Mouse (Mus musculus) naive thymus-derived CD4-positive, alpha-beta T cell, adult 2 months (primary cell): ENCODE data around the gene Mif.

Source experiments
- DNase-seq: peaks from one replicate; pipeline ENCODE4 v3.0.0-alpha.2; 2011; ENCODE audit warnings: low read depth

Mif gene

GRCm38 (mm10) chr10:75835761-75836531, 24.1 kb downstream of the Mif start:
- peak; percentile 83 for DNase-seq

GRCm38 (mm10) chr10:75835307-75835706, 24.7 kb downstream of the Mif start:
- DNase-seq: peak; percentile 85

DNA sequence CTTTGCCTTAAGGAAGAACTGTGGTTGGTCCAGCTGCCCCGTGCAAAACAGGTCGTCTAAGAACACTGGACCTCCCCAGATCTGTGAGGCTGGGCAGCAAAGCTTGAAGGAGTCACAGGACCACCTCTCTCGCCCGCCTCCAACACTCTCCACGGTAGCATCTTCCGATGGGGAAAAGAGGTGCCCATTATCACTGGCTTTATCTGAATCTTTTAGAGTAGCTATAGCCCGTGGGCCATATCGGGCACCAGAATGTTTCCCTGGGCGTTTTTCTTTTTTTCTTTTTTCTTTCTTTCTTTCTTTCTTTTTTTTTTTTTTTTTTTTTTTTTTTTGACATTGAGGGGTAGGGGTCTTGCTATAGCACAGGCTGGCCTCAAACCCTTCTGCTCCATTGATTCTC, 25.3 kb downstream of the Mif start:
- DNase-seq: no peak

- peak; percentile 74 for DNase-seq
Measured at GRCm38 (mm10) chr10:75834250-75834649, 25.8 kb downstream of the Mif start.

- DNase-seq: no peak
Measured at GRCm38 (mm10) chr10:75833456-75834080, 26.5 kb downstream of the Mif start.

- peak; percentile 83 for DNase-seq
Measured at GRCm38 (mm10) chr10:75832272-75832895, 27.7 kb downstream of the Mif start.

GRCm38 (mm10) chr10:75830275-75830670, 29.8 kb downstream of the Mif start:
- DNase-seq: no peak

GRCm38 (mm10) chr10:75829529-75830274, 30.3 kb downstream of the Mif start:
- no peak for DNase-seq

DNA sequence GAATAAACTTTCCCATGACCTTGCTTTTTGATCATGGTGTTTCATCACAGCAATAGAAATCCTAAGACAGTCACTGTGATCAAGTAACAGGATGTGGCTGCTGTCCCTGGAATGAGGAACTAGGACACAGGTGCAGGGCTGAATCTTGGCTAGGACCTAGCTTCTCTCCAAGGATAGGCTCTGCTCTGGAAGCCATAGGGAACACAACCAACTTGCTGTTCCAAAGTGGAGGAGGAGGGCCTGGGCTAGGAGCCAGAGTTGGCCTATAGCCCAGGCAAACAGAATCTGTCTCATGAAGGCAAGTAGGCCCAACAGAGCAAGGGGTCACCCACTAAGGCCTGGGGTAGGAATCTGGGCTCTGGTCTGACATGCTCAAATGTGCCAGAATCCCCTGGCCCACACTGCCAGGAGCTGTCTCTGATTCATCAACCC, 31.5 kb downstream of the Mif start:
- DNase-seq: no peak

DNA sequence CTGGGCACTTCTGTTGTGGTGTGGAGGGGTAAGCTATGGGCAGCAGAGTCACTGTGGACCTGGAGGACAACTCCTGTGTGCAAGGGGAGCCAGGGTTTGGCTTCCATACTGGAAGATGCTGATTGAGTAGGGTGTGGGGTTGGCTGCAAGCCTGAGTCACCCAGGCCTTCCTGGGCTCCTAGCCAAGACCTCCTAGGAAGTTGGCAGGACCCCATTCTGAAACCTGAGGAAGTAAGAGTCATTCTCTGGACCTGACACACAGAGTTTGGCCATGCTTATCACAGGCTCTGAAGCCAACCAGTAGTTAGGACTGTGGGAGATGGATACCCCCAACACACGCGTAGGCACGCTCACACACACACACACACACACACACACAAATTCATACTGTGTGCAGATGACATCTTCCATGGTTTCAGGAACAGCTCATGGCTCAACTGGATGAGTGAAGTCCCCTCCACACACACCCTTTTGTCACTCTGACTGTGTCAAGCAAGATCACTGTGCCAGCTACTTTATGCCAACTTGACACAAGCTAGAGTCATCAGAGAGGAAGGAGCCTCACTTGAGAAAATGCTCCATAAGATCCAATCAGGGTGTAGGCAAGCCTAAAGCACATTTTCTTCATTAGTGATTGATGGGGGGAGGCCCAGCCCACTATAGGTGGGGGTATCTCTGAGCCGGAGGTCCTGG, 32.2 kb downstream of the Mif start:
- no peak for DNase-seq

DNA sequence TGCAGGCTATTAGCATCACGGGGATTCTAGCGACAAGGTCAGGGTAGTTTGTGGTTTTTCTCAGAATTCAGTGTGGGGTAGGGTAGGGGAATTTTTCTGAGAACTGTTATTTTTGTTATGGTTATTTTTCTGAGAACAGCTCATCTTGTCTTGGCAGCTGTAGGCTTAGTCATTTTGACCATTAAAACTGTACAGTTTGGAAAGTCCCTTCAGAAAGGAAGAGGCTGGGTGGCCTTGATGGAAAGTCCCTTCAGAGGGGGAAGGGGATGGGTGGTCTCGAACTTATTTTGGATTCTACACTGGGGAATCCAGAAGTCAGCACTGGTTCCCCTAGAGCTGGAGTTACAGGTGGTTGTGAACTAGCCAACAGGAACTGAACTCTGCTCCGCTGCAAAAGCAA, 35.5 kb downstream of the Mif start:
- DNase-seq: no peak

DNA sequence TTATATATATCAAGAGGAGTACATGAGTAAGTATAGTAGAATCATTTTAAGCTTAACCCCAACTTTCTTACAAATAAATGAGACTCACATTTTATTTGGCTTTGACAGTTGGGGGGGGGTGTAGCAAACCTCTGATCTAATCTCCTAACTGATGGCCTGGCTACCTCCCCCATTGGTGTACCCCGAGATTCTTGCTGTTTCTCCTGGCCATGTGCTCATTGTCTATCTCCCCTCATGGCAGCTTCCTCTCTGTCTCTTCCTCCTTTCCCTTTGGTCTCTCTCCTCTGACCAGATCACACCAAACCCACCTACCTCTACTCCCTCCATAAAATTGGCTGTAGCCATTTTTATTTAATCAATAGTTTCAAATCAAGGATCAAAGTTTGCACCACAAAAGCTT, 36.3 kb downstream of the Mif start:
- no peak for DNase-seq

DNA sequence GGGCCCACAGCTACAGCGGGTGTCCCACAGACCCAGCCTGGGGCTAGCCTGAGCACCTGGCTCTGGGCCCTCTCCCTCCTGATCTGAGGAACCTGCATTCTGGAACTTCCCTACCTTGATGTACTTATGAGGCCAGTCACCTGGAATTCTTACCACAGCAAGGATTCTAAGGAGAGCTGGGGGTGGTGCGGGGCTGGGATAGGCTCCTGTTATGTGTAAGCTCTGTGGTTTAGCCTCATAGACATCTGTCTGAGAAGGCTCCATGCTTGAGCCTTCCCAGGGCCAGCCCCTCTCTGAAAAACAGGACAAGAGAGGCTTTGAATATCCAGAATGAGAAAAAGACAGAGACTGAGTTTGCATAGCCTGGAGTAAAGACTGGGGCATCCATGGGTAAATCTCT, 37.6 kb downstream of the Mif start, which contains the start of gene Gstt4:
TSS of gene Gstt4 (minus strand) at position 101 of the 400 bp plus-strand sequence.
- DNase-seq: no peak

DNA sequence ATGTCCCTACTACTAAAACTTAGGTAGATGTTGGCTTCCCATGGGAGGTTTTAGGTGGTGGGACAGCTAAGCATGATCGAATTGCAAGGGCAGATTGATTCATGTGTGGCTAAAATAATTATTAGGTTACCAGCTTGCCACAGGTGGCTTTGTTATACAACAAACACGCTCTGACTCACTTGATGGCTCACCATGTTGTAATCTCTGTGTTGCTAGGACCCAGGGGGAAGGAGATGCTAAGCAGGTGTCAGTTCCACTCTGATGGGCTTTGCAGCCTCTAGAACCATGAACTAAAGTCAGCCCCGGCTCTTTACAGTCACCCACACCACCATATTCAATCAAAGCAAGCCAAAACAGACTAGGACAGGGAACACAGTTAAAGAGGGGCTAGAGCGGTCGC, 40.2 kb downstream of the Mif start:
- DNase-seq: no peak

- DNase-seq: no peak
Measured at GRCm38 (mm10) chr10:75818641-75819040, 41.4 kb downstream of the Mif start.
